Mouse (Mus musculus) intestine, embryonic 16.5 days (tissue): ENCODE measurements at regions not wholly inside any gene's neighbourhood (a gene's known extent, or its start where the extent isn't known, plus 50 kb on each side); places are given as distances from the start of the nearest gene placed in this dataset.

Experiments
- ATAC-seq: fragments of 200-750 bp; cut with Nextera tagmentation; 2 replicates; pipeline ENCODE4 v1.8.0; 2017; ENCODE audit warnings: moderate TSS enrichment, moderate library complexity
- H3K27ac ChIP-seq: fragments of 300-500 bp; sonication (generic); 2 replicates; pipeline ENCODE4 v1.5.1; 2014; ENCODE audit warnings: mild to moderate bottlenecking, low read length
- H3K27me3 ChIP-seq: fragments of 300-500 bp; sonication (generic); replicated peaks from 2 replicates; pipeline ENCODE4 v1.6.1; 2014; ENCODE audit warnings: low read length, control low read depth, mixed read lengths; ENCODE audit not compliant: control insufficient read depth, insufficient read depth
- H3K36me3 ChIP-seq: fragments of 300-500 bp; sonication (generic); 2 replicates; pipeline ENCODE4 v1.6.1; 2014; ENCODE audit warnings: low read length, control low read depth; ENCODE audit not compliant: control insufficient read depth, insufficient read depth
- H3K4me1 ChIP-seq: fragments of 300-500 bp; sonication (generic); 2 replicates; pipeline ENCODE4 v1.6.1; 2014; ENCODE audit warnings: low read length, control low read depth, mixed read lengths; ENCODE audit not compliant: control insufficient read depth, insufficient read depth
- H3K4me2 ChIP-seq: fragments of 300-500 bp; sonication (generic); 2 replicates; pipeline ENCODE4 v1.6.1; 2014; ENCODE audit warnings: low read depth, low read length, control low read depth
- H3K4me3 ChIP-seq: fragments of 300-500 bp; sonication (generic); 2 replicates; pipeline ENCODE4 v1.5.1; 2014; ENCODE audit warnings: mild to moderate bottlenecking, low read length
- H3K9ac ChIP-seq: fragments of 300-500 bp; sonication (generic); 2 replicates; pipeline ENCODE4 v1.6.1; 2014; ENCODE audit warnings: low read depth, low read length
- H3K9me3 ChIP-seq: fragments of 300-500 bp; sonication (generic); 2 replicates; pipeline ENCODE4 v1.6.1; 2016; ENCODE audit warnings: low read length, control low read depth; ENCODE audit not compliant: control insufficient read depth
- WGBS: fragments of 180-500 bp; shearing (Covaris S2); extraction: QIAGEN DNeasy Blood & Tissue Kit; methylation state at CpG from one replicate; pipeline ENCODE4 v1.1.7; 2014; 5-methylcytosine and 5-hydroxymethylcytosine counted together

DNA sequence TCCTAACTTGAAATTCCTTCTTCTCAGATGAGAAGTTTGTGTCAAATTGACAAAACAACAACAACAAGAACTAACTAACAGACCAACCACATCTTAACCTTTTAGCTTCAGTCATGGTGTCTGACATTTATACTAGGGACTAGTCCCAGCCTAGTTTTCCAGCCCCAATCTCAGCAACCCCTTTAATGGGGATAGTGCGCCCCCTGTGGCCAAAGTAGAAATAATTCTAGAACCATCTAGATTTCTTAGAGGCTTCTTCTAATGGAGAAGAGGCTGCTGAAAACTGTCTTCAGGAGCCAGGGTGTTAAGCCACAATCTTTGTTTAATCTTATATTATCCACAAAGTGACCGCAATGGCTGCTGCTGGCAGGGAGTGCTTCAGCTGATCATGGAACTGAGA lies 659.5 kb upstream of the Kdm8 start:
- WGBS = 75% methylated on average over 2 of the region's 2 CpGs
- H3K9me3 ChIP-seq = no peaks in the 10 kb centered on the region
- H3K4me3 ChIP-seq = no peak overlapping the region
- no peak overlapping the region for H3K9ac ChIP-seq
- H3K27me3 ChIP-seq = no peaks in the 10 kb centered on the region
- ATAC-seq = no peak
- no peaks in the 10 kb centered on the region for H3K36me3 ChIP-seq
- H3K27ac ChIP-seq = no peak overlapping the region
- H3K4me2 ChIP-seq = no peak overlapping the region
- H3K4me1 ChIP-seq = no peaks in the 10 kb centered on the region

DNA sequence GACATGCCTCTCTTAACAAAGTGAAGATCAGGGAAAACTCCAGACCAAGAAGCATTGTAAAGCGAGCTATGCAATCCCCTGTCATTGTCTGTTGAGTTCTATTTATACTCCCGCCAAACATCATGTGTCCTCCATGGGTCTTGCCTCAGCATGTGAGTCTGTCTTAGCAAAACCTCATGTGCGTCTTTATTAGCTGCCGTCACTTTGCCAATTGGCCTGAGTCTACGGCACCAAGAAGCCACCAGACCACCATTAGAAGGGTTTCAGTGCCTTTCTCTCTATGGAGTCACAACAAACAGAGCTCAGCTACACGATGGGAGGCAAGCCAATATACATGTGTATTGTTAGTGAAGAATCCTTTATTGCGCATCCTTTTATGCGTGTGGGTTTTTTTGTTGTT lies 658.6 kb upstream of the Kdm8 start:
- H3K36me3 ChIP-seq = no peaks in the 10 kb centered on the region
- no peaks in the 10 kb centered on the region for H3K4me1 ChIP-seq
- no peak overlapping the region for H3K4me3 ChIP-seq
- ATAC-seq = no peak
- H3K27ac ChIP-seq = no peak overlapping the region
- H3K9me3 ChIP-seq = no peaks in the 10 kb centered on the region
- WGBS = 90% methylated on average over 8 of the region's 8 CpGs
- no peak overlapping the region for H3K9ac ChIP-seq
- H3K4me2 ChIP-seq = no peak overlapping the region
- no peaks in the 10 kb centered on the region for H3K27me3 ChIP-seq

DNA sequence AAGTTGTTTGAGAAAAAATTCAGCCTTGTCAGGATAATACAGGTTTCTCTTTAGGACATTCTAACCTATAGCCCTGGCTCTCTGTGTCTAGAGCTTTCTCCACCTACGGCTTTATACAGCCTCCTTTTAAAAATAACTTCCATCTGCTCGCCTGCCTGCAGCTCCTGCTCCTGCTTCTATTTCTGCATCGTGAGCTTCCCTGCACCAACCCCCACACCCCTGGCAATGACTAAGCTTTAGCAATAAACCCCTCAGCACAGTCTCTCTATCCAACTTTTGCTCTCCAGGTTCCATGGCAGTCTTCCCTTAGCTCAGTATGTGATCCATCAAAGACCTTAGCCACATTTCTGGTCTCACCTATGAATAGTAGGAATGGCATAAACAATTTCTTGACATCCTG lies 655.7 kb upstream of the Kdm8 start:
- Histone ChIP-seq H3K36me3 (no peaks in the 10 kb centered on the region), H3K27ac (no peak overlapping the region), H3K9ac (no peak overlapping the region), H3K4me2 (no peak overlapping the region), H3K9me3 (no peaks in the 10 kb centered on the region), H3K4me1 (no peaks in the 10 kb centered on the region), H3K4me3 (no peak overlapping the region), H3K27me3 (no peaks in the 10 kb centered on the region)
- no peak for ATAC-seq
- WGBS = 64% methylated on average over 3 of the region's 3 CpGs

DNA sequence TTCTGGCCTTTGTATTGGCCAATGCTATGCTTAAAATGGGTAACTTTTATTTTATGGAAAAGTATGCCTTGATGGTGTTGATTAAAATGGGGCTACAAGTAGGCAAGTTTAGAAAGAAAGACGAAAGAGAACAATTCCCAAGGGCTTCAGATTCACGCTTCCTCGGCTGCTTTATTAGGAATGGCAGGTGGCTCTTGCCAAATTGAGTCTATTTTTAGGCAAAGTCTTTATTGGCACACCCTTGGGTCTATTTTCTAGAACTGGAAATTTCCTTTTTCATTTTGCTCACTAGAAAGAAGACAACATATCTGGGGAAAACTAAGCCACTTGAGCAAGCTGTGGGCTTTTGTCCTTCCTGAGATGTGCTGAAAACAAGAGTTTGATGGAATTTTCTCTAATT lies 641.4 kb upstream of the Kdm8 start:
- H3K36me3 ChIP-seq = no peaks in the 10 kb centered on the region
- ATAC-seq = no peak
- H3K4me1 ChIP-seq = no peaks in the 10 kb centered on the region
- H3K27ac ChIP-seq = no peak overlapping the region
- H3K9me3 ChIP-seq = no peaks in the 10 kb centered on the region
- H3K4me3 ChIP-seq = no peak overlapping the region
- no peak overlapping the region for H3K9ac ChIP-seq
- 83% methylated on average over 3 of the region's 3 CpGs for WGBS
- H3K4me2 ChIP-seq = no peak overlapping the region
- no peaks in the 10 kb centered on the region for H3K27me3 ChIP-seq

DNA sequence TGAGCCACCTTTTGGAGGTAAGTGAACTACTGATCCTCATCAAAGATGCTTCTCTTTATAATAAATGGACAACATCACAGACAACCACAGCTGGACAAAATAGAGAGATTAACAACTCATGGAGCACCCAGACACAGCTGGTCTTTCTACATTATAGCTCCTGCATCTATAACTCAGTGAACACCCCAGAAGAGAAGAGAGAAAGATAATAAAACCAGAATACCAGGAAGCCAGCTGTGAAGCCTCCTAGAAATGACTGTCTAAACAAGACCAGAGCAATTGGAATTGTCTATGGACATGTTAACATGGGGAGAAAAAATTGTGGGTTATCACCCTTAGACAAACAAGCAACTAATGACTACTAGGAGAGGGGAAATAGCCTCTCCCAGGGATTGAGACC lies 609.8 kb upstream of the Kdm8 start:
- H3K4me2 ChIP-seq = no peak overlapping the region
- H3K4me1 ChIP-seq = no peaks in the 10 kb centered on the region
- no peak overlapping the region for H3K27ac ChIP-seq
- no peak for ATAC-seq
- no peaks in the 10 kb centered on the region for H3K36me3 ChIP-seq
- H3K9me3 ChIP-seq = no peaks in the 10 kb centered on the region
- no peaks in the 10 kb centered on the region for H3K27me3 ChIP-seq
- H3K9ac ChIP-seq = no peak overlapping the region
- no peak overlapping the region for H3K4me3 ChIP-seq

DNA sequence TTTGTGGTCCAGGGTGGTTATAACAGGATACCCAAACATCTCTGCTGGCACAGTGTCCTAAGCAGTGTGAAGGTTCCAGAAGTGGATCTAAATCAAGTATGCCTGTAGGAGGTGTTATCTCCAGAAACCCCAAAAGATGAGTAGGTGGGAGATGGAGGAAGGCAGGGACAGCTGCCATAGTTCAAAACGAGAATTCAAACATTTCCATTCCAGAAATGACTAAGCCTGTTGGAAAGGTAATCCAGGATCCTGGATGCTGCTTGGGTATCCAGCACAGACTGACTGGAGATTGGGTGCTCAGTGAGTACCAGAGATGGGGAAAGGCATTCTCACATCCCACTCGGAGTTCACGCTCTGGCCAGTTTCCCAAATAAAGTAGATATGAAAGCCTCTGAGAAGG lies 607.9 kb upstream of the Kdm8 start:
- no peak overlapping the region for H3K4me2 ChIP-seq
- no peak for ATAC-seq
- H3K4me3 ChIP-seq = no peak overlapping the region
- H3K4me1 ChIP-seq = no peaks in the 10 kb centered on the region
- no peaks in the 10 kb centered on the region for H3K36me3 ChIP-seq
- no peaks in the 10 kb centered on the region for H3K27me3 ChIP-seq
- no peak overlapping the region for H3K9ac ChIP-seq
- H3K9me3 ChIP-seq = no peaks in the 10 kb centered on the region
- 94% methylated on average over 3 of the region's 3 CpGs for WGBS
- H3K27ac ChIP-seq = no peak overlapping the region

DNA sequence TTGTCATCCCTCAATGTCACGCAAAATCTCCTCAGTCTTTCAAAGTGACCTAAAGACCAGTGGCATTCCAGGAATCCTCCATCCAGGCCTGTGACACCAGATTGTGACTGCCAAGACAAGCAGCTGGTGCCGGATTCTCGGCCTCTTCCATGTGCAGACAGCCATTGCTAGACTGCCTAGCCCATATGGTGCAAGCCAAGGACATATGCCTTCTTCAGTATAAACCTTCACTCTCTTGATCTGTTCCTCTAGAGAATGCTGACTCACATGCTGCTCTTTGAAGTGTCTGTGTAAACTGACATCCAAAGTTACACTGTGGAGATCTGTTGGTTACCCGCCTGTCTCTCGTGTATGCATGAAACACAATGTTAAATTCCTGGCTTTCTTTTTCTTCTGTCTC lies 589.4 kb upstream of the Kdm8 start:
- no peak for ATAC-seq
- WGBS = 75% methylated on average over 5 of the region's 5 CpGs
- Histone ChIP-seq H3K4me3 (no peak overlapping the region), H3K4me1 (no peaks in the 10 kb centered on the region), H3K4me2 (no peak overlapping the region), H3K27me3 (no peaks in the 10 kb centered on the region), H3K27ac (no peak overlapping the region), H3K9me3 (no peaks in the 10 kb centered on the region), H3K36me3 (no peaks in the 10 kb centered on the region), H3K9ac (no peak overlapping the region)

DNA sequence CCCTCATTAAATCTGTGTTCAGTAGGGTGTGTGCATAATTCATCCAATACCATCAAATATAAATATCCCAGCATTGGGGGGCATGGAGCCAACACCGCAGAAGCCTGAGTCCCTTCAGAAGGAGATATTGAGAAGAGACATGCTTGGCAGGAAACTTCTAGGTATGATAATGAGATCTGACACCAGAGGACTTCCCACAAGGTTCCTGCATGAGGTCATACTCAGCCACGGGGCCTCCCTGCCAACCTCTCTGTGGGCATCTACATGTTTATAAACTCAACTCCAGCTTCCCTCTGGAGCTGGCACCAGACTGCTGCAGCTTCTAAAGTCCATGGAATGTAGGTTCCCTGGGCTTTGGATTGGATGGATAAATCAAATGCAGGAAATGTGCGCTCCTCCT lies 587.4 kb upstream of the Kdm8 start:
- H3K27me3 ChIP-seq = no peaks in the 10 kb centered on the region
- no peak overlapping the region for H3K4me2 ChIP-seq
- H3K27ac ChIP-seq = no peak overlapping the region
- ATAC-seq = no peak
- H3K4me3 ChIP-seq = no peak overlapping the region
- no peaks in the 10 kb centered on the region for H3K36me3 ChIP-seq
- no peak overlapping the region for H3K9ac ChIP-seq
- H3K9me3 ChIP-seq = no peaks in the 10 kb centered on the region
- H3K4me1 ChIP-seq = no peaks in the 10 kb centered on the region
- WGBS = 83% methylated on average over 3 of the region's 3 CpGs

DNA sequence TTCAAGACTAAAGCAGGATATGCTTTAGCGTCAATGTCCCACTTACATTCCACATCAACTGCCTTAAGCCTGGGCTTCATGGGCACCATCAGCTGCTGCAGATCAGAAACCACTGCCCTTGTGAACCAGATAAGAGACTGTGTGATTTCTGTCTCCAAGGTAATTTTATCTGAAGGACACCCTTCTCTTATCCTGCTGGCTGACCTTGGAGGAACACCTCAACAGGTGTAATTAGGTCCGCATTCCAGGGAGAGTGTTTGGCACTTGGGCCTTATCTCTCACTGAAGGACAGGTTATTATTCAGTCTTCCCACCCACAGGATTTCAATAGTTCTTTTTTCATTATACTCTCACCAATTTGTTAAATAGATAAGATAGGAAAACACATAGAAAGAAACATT lies 583.1 kb upstream of the Kdm8 start:
- Histone ChIP-seq H3K9me3 (no peaks in the 10 kb centered on the region), H3K9ac (no peak overlapping the region), H3K4me1 (no peaks in the 10 kb centered on the region), H3K4me2 (no peak overlapping the region), H3K27ac (no peak overlapping the region), H3K27me3 (no peaks in the 10 kb centered on the region), H3K4me3 (no peak overlapping the region), H3K36me3 (no peaks in the 10 kb centered on the region)
- 65% methylated on average over 2 of the region's 2 CpGs for WGBS
- ATAC-seq = peak; percentile 79

DNA sequence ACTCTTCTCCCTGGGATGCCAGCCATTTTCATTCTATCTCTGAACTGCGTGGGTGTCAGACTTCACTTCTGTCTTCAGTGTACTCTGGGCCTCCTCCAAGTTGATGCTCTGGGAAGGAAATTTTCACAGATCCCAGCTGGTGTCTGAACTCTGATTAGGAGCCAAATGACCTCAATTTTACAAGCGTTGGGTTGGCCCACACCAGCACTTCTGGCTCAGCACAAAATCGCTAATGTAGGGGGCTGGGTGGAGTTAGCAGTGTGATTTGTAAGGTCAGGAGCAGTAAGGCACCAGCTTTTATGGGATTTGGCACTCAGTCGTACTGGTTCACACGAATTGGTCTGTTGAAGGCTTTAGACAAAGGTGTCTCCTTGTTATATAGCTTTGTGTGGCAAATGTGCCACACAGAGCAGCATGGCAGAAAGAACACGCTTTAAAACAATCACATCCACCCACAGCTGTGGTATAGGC lies 576.3 kb upstream of the Kdm8 start:
- no peak overlapping the region for H3K9ac ChIP-seq
- H3K27ac ChIP-seq = peak overlapping the region; percentile 58; the same call in 1 of the 2 replicates
- peak; percentile 80 for ATAC-seq
- no peaks in the 10 kb centered on the region for H3K9me3 ChIP-seq
- H3K27me3 ChIP-seq = no peaks in the 10 kb centered on the region
- H3K36me3 ChIP-seq = no peaks in the 10 kb centered on the region
- H3K4me2 ChIP-seq = no peak overlapping the region
- H3K4me3 ChIP-seq = no peak overlapping the region
- WGBS = 52% methylated on average over 6 of the region's 6 CpGs
- H3K4me1 ChIP-seq = no peaks in the 10 kb centered on the region
